ENCODE assay signal across 8 mouse cellular contexts in genomic region chr12:52832230-52832629, GRCm38 (mm10).
DNase-seq lines count a peak whose midpoint lies in the region.

No protein-coding gene starts in this region.

- intact Hi-C loops in gastrocnemius, postnatal 14 days (cut with DNase I; ENCODE audit: low total_unique reads): loop anchor here (5.0 to 10.0 kb wide), 2 partner anchors 63 to 330 kb away; partner anchors contain the start of gene Arhgap5

- peak; percentile 53 to 88 for DNase-seq in adrenal gland, adult (ENCODE audit: inconsistent age in 2 of 2, low spot score in 1 of 2)
- DNase-seq in adrenal gland, adult 8-10 months: no peak
- DNase-seq in ZHBTc4 (ENCODE audit: low read depth, low spot score): peak; percentile 84
- peak; percentile 62 to 78 for DNase-seq in cerebellum, postnatal 36 days
- peak; percentile 52 for DNase-seq in gastrocnemius, postnatal 14 days
- peak; percentile 84 for DNase-seq in layer of hippocampus, adult 11-12 months (ENCODE audit: low spot score)
- DNase-seq in lung, postnatal 25 days (ENCODE audit: low spot score): peak; percentile 72
- peak; percentile 54 for DNase-seq in right cerebral cortex, postnatal 14 days
